Mouse (Mus musculus) ES-E14 (cell line): ENCODE results near the gene Slco1a4.

Experiments
- HCFC1 ChIP-seq: IDR thresholded peaks from 2 replicates; pipeline ENCODE4 v1.6.1; 2012; ENCODE audit warnings: low read length, inconsistent platforms, borderline replicate concordance; ENCODE audit not compliant: insufficient read depth
- ZNF384 ChIP-seq: IDR thresholded peaks from 2 replicates; pipeline ENCODE4 v1.6.1; 2012; ENCODE audit warnings: low read depth, low read length, inconsistent platforms

DNA sequence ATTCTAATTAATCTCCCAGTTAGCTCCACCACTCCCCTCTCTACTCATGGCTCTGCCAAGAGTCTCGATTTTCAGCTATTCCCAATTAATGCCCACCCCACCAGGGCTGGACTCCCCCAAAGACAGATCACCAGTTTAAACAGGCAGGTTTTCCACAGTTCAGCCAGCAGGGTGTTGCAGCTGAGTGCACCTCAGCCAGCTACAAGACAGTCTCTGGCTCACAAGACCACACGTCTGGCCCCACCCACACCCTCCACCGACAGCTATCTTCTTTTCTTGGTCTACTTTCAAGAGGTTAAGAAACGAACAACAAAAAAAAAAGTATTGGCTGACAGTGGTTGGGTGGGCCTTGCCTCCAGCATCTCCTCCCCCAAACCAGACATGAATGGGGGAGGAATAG lies 6.9 kb downstream of the Slco1a4 start:
- TF ChIP-seq HCFC1 (no peak), ZNF384 (no peak)
